24 mouse cellular contexts compared by ENCODE assay signal in genomic region chrX:20497682-20498081, GRCm38 (mm10). TPM values are rescaled to one million over a fixed set of nuclear protein-coding genes. Genes with fewer than 3 reads are reported as not detected.
DNase-seq lines count a peak whose midpoint lies in the region; ATAC-seq and TF ChIP-seq lines count a peak whose summit lies in the region.
"Had no signal": no experiment of that assay in that cellular context is flagged by ENCODE, and none has a peak within 500 bp of the region (broad histone marks: within the 10 kb centered on the region; RNA-seq: fewer than 3 reads in every experiment).

No protein-coding gene starts in this region.

- H3K27me3 ChIP-seq in heart, adult 2 months (ENCODE audit: control insufficient read depth, insufficient read depth, low read length) = no peaks in the 10 kb centered on the region
- no peaks in the 10 kb centered on the region for H3K27me3 ChIP-seq in heart, embryonic 10.5 days (ENCODE audit: insufficient read depth, poor library complexity, severe bottlenecking)
- no peaks in the 10 kb centered on the region for H3K27me3 ChIP-seq in midbrain, embryonic 14.5 days (ENCODE audit: control insufficient read depth, insufficient read depth, low read length)
- H3K27me3 ChIP-seq in midbrain, embryonic 10.5 days (ENCODE audit: low read depth, poor library complexity, severe bottlenecking) = no peaks in the 10 kb centered on the region
- H3K27me3 ChIP-seq in Patski = peaks cover 31% of the 10 kb centered on the region
- no peaks in the 10 kb centered on the region for H3K27me3 ChIP-seq in stomach, postnatal 0 days (ENCODE audit: control insufficient read depth, insufficient read depth, low read length)
- no peaks in the 10 kb centered on the region for H3K27me3 ChIP-seq in intestine, postnatal 0 days (replicated peaks; ENCODE audit: control insufficient read depth, insufficient read depth, low read length)
- H3K27me3 ChIP-seq: heart, embryonic 12.5 days; hindbrain, embryonic 15.5 days; limb, embryonic 12.5 days; liver, embryonic 12.5 days; midbrain, embryonic 15.5 days had no signal

- H3K4me1 ChIP-seq in heart, adult 2 months (ENCODE audit: control insufficient read depth, insufficient read depth, low read length) = no peaks in the 10 kb centered on the region
- H3K4me1 ChIP-seq in heart, embryonic 10.5 days = no peaks in the 10 kb centered on the region
- no peaks in the 10 kb centered on the region for H3K4me1 ChIP-seq in midbrain, embryonic 14.5 days (ENCODE audit: control insufficient read depth, insufficient read depth, low read length)
- no peaks in the 10 kb centered on the region for H3K4me1 ChIP-seq in midbrain, embryonic 10.5 days
- H3K4me1 ChIP-seq in stomach, postnatal 0 days (replicated peaks; ENCODE audit: control insufficient read depth, insufficient read depth) = no peaks in the 10 kb centered on the region
- H3K4me1 ChIP-seq in intestine, postnatal 0 days (replicated peaks; ENCODE audit: control insufficient read depth, insufficient read depth, low read length) = no peaks in the 10 kb centered on the region
- H3K4me1 ChIP-seq: heart, embryonic 12.5 days; hindbrain, embryonic 15.5 days; limb, embryonic 12.5 days; liver, embryonic 12.5 days; midbrain, embryonic 15.5 days had no signal

- POLR2A ChIA-PET in Patski (lab: Charles Lee) = no interaction called here

- in situ Hi-C loops in Patski (cut with MboI; ENCODE audit: low pct_unique_long_range_greater_than_20kb) = no loop called here

- intact Hi-C loops in heart, adult 2 months (cut with DNase I) = loop anchor here (10.0 kb wide), 2 partner anchors 133 to 333 kb away; partner anchors contain the start of gene Rp2

- no peaks in the 10 kb centered on the region for H3K36me3 ChIP-seq in heart, adult 2 months (ENCODE audit: control insufficient read depth, insufficient read depth, low read length)
- peaks cover 5% of the 10 kb centered on the region for H3K36me3 ChIP-seq in heart, embryonic 10.5 days
- peaks cover 8% of the 10 kb centered on the region; the same call in 1 of the 2 replicates for H3K36me3 ChIP-seq in midbrain, embryonic 14.5 days (ENCODE audit: control insufficient read depth, insufficient read depth, low read length)
- H3K36me3 ChIP-seq in midbrain, embryonic 10.5 days = peaks cover 22% of the 10 kb centered on the region
- H3K36me3 ChIP-seq in stomach, postnatal 0 days (ENCODE audit: control insufficient read depth, insufficient read depth, low read length) = no peaks in the 10 kb centered on the region
- H3K36me3 ChIP-seq in intestine, postnatal 0 days (ENCODE audit: control insufficient read depth, insufficient read depth) = no peaks in the 10 kb centered on the region
- H3K36me3 ChIP-seq: midbrain, embryonic 15.5 days had no signal

- TF ChIP-seq CTCF in heart, adult 2 months (IDR thresholded peaks at IDR 0.05) = peak; percentile 50
- TF ChIP-seq CTCF in Patski (IDR thresholded peaks at IDR 0.05) = peak; percentile 8
- peak; percentile 25; the same call in 1 of the 2 replicates for TF ChIP-seq CTCF in stomach, postnatal 0 days (IDR thresholded peaks at IDR 0.05; ENCODE audit: low read depth)
- no peak for TF ChIP-seq CTCF in intestine, postnatal 0 days (IDR thresholded peaks at IDR 0.05; ENCODE audit: low read depth)

- no peak for ATAC-seq in midbrain, embryonic 14.5 days (ENCODE audit: low FRiP score, low TSS enrichment)
- no peak for ATAC-seq in Patski
- ATAC-seq in stomach, postnatal 0 days (ENCODE audit: low FRiP score, low TSS enrichment) = no peak
- ATAC-seq in intestine, postnatal 0 days = no peak
- ATAC-seq: forebrain, postnatal 0 days; liver, embryonic 12.5 days; midbrain, embryonic 15.5 days had no signal

- DNase-seq in heart, adult 2 months = no peak
- DNase-seq in heart, embryonic 10.5 days (ENCODE audit: low spot score) = no peak
- peak; percentile 17 for DNase-seq in midbrain, embryonic 14.5 days
- no peak for DNase-seq in midbrain, embryonic 10.5 days (ENCODE audit: low spot score)
- DNase-seq in Patski (ENCODE audit: low read depth, low spot score) = no peak
- no peak for DNase-seq in stomach, postnatal 0 days (ENCODE audit: low spot score)
- DNase-seq in thymus, postnatal 0 days (ENCODE audit: low spot score) = no peak
- DNase-seq: adrenal gland, adult 8-10 months; cerebellum, adult 11 months; cerebellum, postnatal 25 days; embryo, embryonic 11 days; forebrain, postnatal 0 days; heart, postnatal 14 days; kidney, adult 11 months; kidney, postnatal 25 days; lung, adult 2 months had no signal

- no peaks in the 10 kb centered on the region for H3K9me3 ChIP-seq in heart, embryonic 10.5 days
- H3K9me3 ChIP-seq in midbrain, embryonic 14.5 days (ENCODE audit: control insufficient read depth, low read length) = no peaks in the 10 kb centered on the region
- no peaks in the 10 kb centered on the region for H3K9me3 ChIP-seq in midbrain, embryonic 10.5 days (replicated peaks)
- H3K9me3 ChIP-seq in stomach, postnatal 0 days (ENCODE audit: control insufficient read depth, low read length) = no peaks in the 10 kb centered on the region
- H3K9me3 ChIP-seq in intestine, postnatal 0 days (ENCODE audit: control insufficient read depth) = no peaks in the 10 kb centered on the region
- H3K9me3 ChIP-seq: G1E; heart, embryonic 12.5 days; hindbrain, embryonic 15.5 days; limb, embryonic 12.5 days; liver, embryonic 12.5 days; midbrain, embryonic 15.5 days had no signal

- no peak overlapping the region for H3K4me3 ChIP-seq in heart, adult 2 months
- H3K4me3 ChIP-seq in heart, embryonic 10.5 days = no peak overlapping the region
- H3K4me3 ChIP-seq in midbrain, embryonic 14.5 days (replicated peaks; ENCODE audit: low read depth, low read length) = no peak overlapping the region
- H3K4me3 ChIP-seq in midbrain, embryonic 10.5 days = no peak overlapping the region
- no peak overlapping the region for H3K4me3 ChIP-seq in stomach, postnatal 0 days (ENCODE audit: low read depth, low read length)
- no peak overlapping the region for H3K4me3 ChIP-seq in intestine, postnatal 0 days (ENCODE audit: low read depth, low read length)
- H3K4me3 ChIP-seq: heart, embryonic 12.5 days; hindbrain, embryonic 15.5 days; limb, embryonic 12.5 days; liver, embryonic 12.5 days; midbrain, embryonic 15.5 days had no signal

- no peak overlapping the region for H3K4me2 ChIP-seq in midbrain, embryonic 14.5 days (ENCODE audit: low read length)
- no peak overlapping the region for H3K4me2 ChIP-seq in stomach, postnatal 0 days (replicated peaks; ENCODE audit: low read depth)
- no peak overlapping the region for H3K4me2 ChIP-seq in intestine, postnatal 0 days (replicated peaks; ENCODE audit: low read depth)
- H3K4me2 ChIP-seq: heart, embryonic 12.5 days; hindbrain, embryonic 15.5 days; limb, embryonic 12.5 days; liver, embryonic 12.5 days; midbrain, embryonic 15.5 days had no signal

- no peak overlapping the region for H3K27ac ChIP-seq in heart, adult 2 months
- no peak overlapping the region for H3K27ac ChIP-seq in heart, embryonic 10.5 days
- H3K27ac ChIP-seq in midbrain, embryonic 14.5 days (replicated peaks; ENCODE audit: low read depth, low read length) = no peak overlapping the region
- no peak overlapping the region for H3K27ac ChIP-seq in midbrain, embryonic 10.5 days (replicated peaks)
- H3K27ac ChIP-seq in stomach, postnatal 0 days (replicated peaks) = no peak overlapping the region
- no peak overlapping the region for H3K27ac ChIP-seq in intestine, postnatal 0 days (ENCODE audit: low read depth, low read length)
- H3K27ac ChIP-seq: hindbrain, embryonic 15.5 days; limb, embryonic 12.5 days; liver, embryonic 12.5 days; midbrain, embryonic 15.5 days had no signal

- H3K9ac ChIP-seq in heart, adult 2 months (ENCODE audit: low read depth, low read length) = no peak overlapping the region
- H3K9ac ChIP-seq in midbrain, embryonic 14.5 days (replicated peaks; ENCODE audit: low read length) = no peak overlapping the region
- no peak overlapping the region for H3K9ac ChIP-seq in stomach, postnatal 0 days (ENCODE audit: low read length)
- no peak overlapping the region for H3K9ac ChIP-seq in intestine, postnatal 0 days (ENCODE audit: low read depth, low read length)
- H3K9ac ChIP-seq: forebrain, postnatal 0 days; heart, embryonic 12.5 days; hindbrain, embryonic 15.5 days; limb, embryonic 12.5 days; liver, embryonic 12.5 days; midbrain, embryonic 15.5 days had no signal

- no peak for TF ChIP-seq EP300 in heart, adult 2 months (IDR thresholded peaks at IDR 0.05; ENCODE audit: insufficient read depth, low read depth, low read length)
- no peak for TF ChIP-seq EP300 in stomach, postnatal 0 days (optimal IDR thresholded peaks at IDR 0.05)

- WGBS in heart, adult 2 months = 78% methylated on average over 3 of the region's 3 CpGs
- 84% methylated on average over 3 of the region's 3 CpGs for WGBS in heart, embryonic 10.5 days
- 86% methylated on average over 3 of the region's 3 CpGs for WGBS in midbrain, embryonic 14.5 days
- 87% methylated on average over 3 of the region's 3 CpGs for WGBS in midbrain, embryonic 10.5 days
- 75% methylated on average over 3 of the region's 3 CpGs for WGBS in stomach, postnatal 0 days
- 89% methylated on average over 3 of the region's 3 CpGs for WGBS in intestine, postnatal 0 days

- no peak for TF ChIP-seq POLR2A in heart, adult 2 months (IDR thresholded peaks at IDR 0.05; ENCODE audit: insufficient read depth, low read depth, low read length)

- CTCF ChIA-PET in Patski (lab: Charles Lee) = no interaction called here

- H3K79me2 ChIP-seq in heart, adult 2 months (replicated peaks; ENCODE audit: control insufficient read depth, insufficient read depth, low read length) = no peaks in the 10 kb centered on the region

RNA-seq across cellular contexts. Expression of gene Rgn, which starts 51.9 kb away (rescaled TPM):
- under 1 TPM; 0.27 to 0.60 TPM for total RNA-seq in heart, adult 2 months (2021)
- 0.12 and 0.38 TPM in 2 replicates for polyA plus RNA-seq in heart, adult 2 months (2012; rRNA removed)
- 0.78 and 2.6 TPM in 2 replicates for polyA plus RNA-seq in heart, embryonic 10.5 days (2016; fragmentation: Nextera tagmentation; extraction: Ambion mirVana)
- 0.49 and 0.86 TPM in 2 replicates for polyA plus RNA-seq in midbrain, embryonic 14.5 days (2014; fragmentation: Nextera tagmentation; extraction: Ambion mirVana)
- 0.32 and 0.35 TPM in 2 replicates for polyA plus RNA-seq in midbrain, embryonic 10.5 days (2016; fragmentation: Nextera tagmentation; extraction: Ambion mirVana)
- polyA plus RNA-seq in Patski (2021) = 0.05 TPM
- polyA plus RNA-seq in stomach, postnatal 0 days (2015; fragmentation: Nextera tagmentation; extraction: Ambion mirVana) = 1.8 and 2.5 TPM in 2 replicates
- 0.37 and 0.38 TPM in 2 replicates for polyA plus RNA-seq in thymus, postnatal 0 days (2015; fragmentation: Nextera tagmentation; extraction: Ambion mirVana)
- polyA plus RNA-seq in intestine, postnatal 0 days (2015; fragmentation: Nextera tagmentation; extraction: Ambion mirVana) = 13.1 and 14.4 TPM in 2 replicates
- total RNA-seq: G1E; neutrophil, adult 5-6 weeks had no signal
- polyA plus RNA-seq: G1E had no signal
